Comparison of ENCODE assay signal across 13 mouse cellular contexts in the genomic region with DNA sequence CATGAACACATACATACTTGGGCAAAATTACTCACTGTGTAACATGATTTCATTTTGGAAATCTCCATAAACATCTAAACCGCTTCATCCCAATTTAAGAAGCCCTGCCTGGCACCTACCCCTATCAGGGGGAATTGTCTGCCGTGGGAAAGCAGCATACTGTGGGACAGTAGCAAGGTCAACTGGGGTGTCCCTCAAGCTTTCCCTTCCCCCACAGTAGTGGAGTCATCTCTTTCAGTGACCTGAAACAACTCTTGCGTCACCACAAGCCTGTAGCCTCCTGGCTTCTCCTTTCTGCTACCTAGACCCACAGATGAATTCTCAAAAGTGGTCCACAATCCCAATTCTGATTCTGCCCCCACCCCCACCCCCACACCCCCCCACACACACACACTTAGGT.
"Had no signal": no experiment of that assay in that cellular context is flagged by ENCODE, and none has a peak within 500 bp of the region (broad histone marks: within the 10 kb centered on the region; RNA-seq: fewer than 3 reads in every experiment).

No protein-coding gene starts in this region.

- H3K27me3 ChIP-seq: kidney, embryonic 15.5 days; liver, embryonic 13.5 days had no signal

- H3K9me3 ChIP-seq: kidney, embryonic 15.5 days; liver, embryonic 13.5 days had no signal

- H3K9ac ChIP-seq: kidney, embryonic 15.5 days; liver, embryonic 13.5 days; lung, embryonic 14.5 days had no signal

- H3K4me3 ChIP-seq: kidney, embryonic 15.5 days; layer of hippocampus, adult 2 months; left cerebral cortex, adult 2 months; liver, embryonic 13.5 days had no signal

- H3K4me1 ChIP-seq: kidney, embryonic 15.5 days had no signal

- DNase-seq: kidney, adult 8-10 months; kidney, postnatal 25 days; layer of hippocampus, postnatal 36 days; liver, embryonic 13.5 days; lung, embryonic 14.5 days; midbrain, embryonic 14.5 days; thymus, postnatal 25 days had no signal

- H3K4me2 ChIP-seq: kidney, embryonic 15.5 days; liver, embryonic 13.5 days; lung, embryonic 14.5 days; midbrain, embryonic 11.5 days had no signal

- H3K27ac ChIP-seq: kidney, embryonic 15.5 days; layer of hippocampus, adult 2 months; left cerebral cortex, adult 2 months; liver, embryonic 13.5 days; macrophage had no signal

- ATAC-seq: lung, postnatal 0 days had no signal

- H3K36me3 ChIP-seq: kidney, embryonic 15.5 days; liver, embryonic 13.5 days had no signal
